In the genomic region with DNA sequence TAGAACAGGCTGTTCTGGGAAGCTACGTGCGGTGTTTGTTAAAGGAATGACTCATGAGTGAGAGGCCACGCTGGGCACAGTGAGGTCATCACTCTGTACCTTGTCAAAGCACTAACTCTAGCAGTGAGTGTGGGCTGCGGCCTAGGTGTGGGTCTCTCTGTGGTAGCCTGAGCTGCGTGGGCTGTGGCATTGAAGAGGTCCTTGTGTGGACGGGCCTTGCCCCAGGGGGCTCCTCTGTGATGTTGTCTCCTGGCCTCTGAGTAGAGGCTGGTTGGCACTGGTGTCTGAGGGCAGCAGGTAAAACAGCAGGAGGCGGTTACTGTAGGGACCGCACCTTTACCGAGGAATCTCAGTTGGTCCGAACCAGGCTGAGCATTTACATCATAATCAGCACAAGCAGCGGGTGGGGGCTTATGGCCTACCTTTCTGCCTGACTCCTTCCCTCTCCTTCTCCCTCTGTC, we compare ENCODE assay signal across 17 mouse cellular contexts. TPM values are rescaled to one million over a fixed set of nuclear protein-coding genes. Genes with fewer than 3 reads are reported as not detected.
A peak's percentile ranks its signal among the peaks of the same experiment; 100 is the strongest.
DNase-seq lines count a peak whose midpoint lies in the region; ATAC-seq and TF ChIP-seq lines count a peak whose summit lies in the region.
"Had no signal": no experiment of that assay in that cellular context is flagged by ENCODE, and none has a peak within 500 bp of the region (broad histone marks: within the 10 kb centered on the region; RNA-seq: fewer than 3 reads in every experiment).

No protein-coding gene starts in this region.

- H3K9ac ChIP-seq in ES-Bruce4 (ENCODE audit: low read depth, poor library complexity, severe bottlenecking) = no peak overlapping the region
- no peak overlapping the region for H3K9ac ChIP-seq in intestine, postnatal 0 days (ENCODE audit: low read depth, low read length)
- H3K9ac ChIP-seq: limb, embryonic 12.5 days; liver, embryonic 15.5 days; midbrain, embryonic 12.5 days had no signal

- no peaks in the 10 kb centered on the region for H3K27me3 ChIP-seq in ES-Bruce4 (ENCODE audit: control insufficient read depth, insufficient read depth, low read length, poor library complexity, severe bottlenecking)
- no peaks in the 10 kb centered on the region for H3K27me3 ChIP-seq in intestine, postnatal 0 days (replicated peaks; ENCODE audit: control insufficient read depth, insufficient read depth, low read length)
- H3K27me3 ChIP-seq: liver, embryonic 15.5 days; midbrain, embryonic 12.5 days had no signal

- H3K27ac ChIP-seq in ES-Bruce4 (ENCODE audit: insufficient read depth, low read length) = peak overlapping the region; percentile 91
- H3K27ac ChIP-seq in intestine, postnatal 0 days (ENCODE audit: low read depth, low read length) = peak overlapping the region; percentile 78
- H3K27ac ChIP-seq: hindbrain, postnatal 0 days; layer of hippocampus, adult 2 months; left cerebral cortex, adult 2 months; limb, embryonic 12.5 days; liver, embryonic 15.5 days; macrophage; midbrain, embryonic 12.5 days had no signal

- TF ChIP-seq CTCF in ES-Bruce4 (IDR thresholded peaks at IDR 0.05; ENCODE audit: low read depth, low read length) = no peak
- no peak for TF ChIP-seq CTCF in intestine, postnatal 0 days (IDR thresholded peaks at IDR 0.05; ENCODE audit: low read depth)

- H3K4me1 ChIP-seq in ES-Bruce4 (ENCODE audit: control insufficient read depth, insufficient read depth, low read length) = peaks cover 2% of the 10 kb centered on the region
- 0 out of 2 replicates have a peak, but pooled peaks cover 10% of the 10 kb centered on the region for H3K4me1 ChIP-seq in intestine, postnatal 0 days (replicated peaks; ENCODE audit: control insufficient read depth, insufficient read depth, low read length)
- H3K4me1 ChIP-seq: midbrain, embryonic 12.5 days had no signal

- TF ChIP-seq EP300 in ES-Bruce4 (IDR thresholded peaks at IDR 0.05; ENCODE audit: insufficient read depth, low read depth, low read length) = peak; percentile 97

- peak; percentile 78; the same call in 1 of the 2 replicates for ATAC-seq in cerebellum, adult (ENCODE audit: insufficient number of reproducible peaks, low FRiP score, low TSS enrichment)
- ATAC-seq in intestine, postnatal 0 days = peak; percentile 89
- ATAC-seq: forebrain, embryonic 14.5 days; hindbrain, postnatal 0 days had no signal

- no peaks in the 10 kb centered on the region for H3K36me3 ChIP-seq in ES-Bruce4 (ENCODE audit: control insufficient read depth, insufficient read depth, low read length, poor library complexity, severe bottlenecking)
- no peaks in the 10 kb centered on the region for H3K36me3 ChIP-seq in intestine, postnatal 0 days (ENCODE audit: control insufficient read depth, insufficient read depth)
- H3K36me3 ChIP-seq: limb, embryonic 12.5 days; liver, embryonic 15.5 days; midbrain, embryonic 12.5 days had no signal

- H3K4me2 ChIP-seq in intestine, postnatal 0 days (replicated peaks; ENCODE audit: low read depth) = no peak overlapping the region
- H3K4me2 ChIP-seq: limb, embryonic 12.5 days; liver, embryonic 15.5 days; midbrain, embryonic 12.5 days had no signal

- H3K9me3 ChIP-seq in ES-Bruce4 (replicated peaks; ENCODE audit: control insufficient read depth, insufficient read depth, low read length, poor library complexity, severe bottlenecking) = no peaks in the 10 kb centered on the region
- H3K9me3 ChIP-seq in intestine, postnatal 0 days (ENCODE audit: control insufficient read depth) = no peaks in the 10 kb centered on the region
- H3K9me3 ChIP-seq: limb, embryonic 12.5 days; liver, embryonic 15.5 days; midbrain, embryonic 12.5 days had no signal

- TF ChIP-seq POLR2A in ES-Bruce4 (IDR thresholded peaks at IDR 0.05; ENCODE audit: insufficient read depth, low read length) = no peak

- DNase-seq in cerebellum, postnatal 4 days (ENCODE audit: low spot score in 2 of 2) = no peak
- DNase-seq in cerebellum, adult 8-10 months = peak; percentile 66
- DNase-seq in layer of hippocampus, adult 9-10 months (ENCODE audit: low spot score) = no peak
- DNase-seq in left cerebral cortex, adult 9 months (ENCODE audit: low spot score in 2 of 2) = no peak
- DNase-seq in adrenal gland, postnatal 4 days (ENCODE audit: low spot score in 2 of 2) = no peak
- DNase-seq: heart, postnatal 14 days had no signal

- 50% methylated on average over 11 of the region's 11 CpGs for WGBS in intestine, postnatal 0 days

- H3K4me3 ChIP-seq in ES-Bruce4 (ENCODE audit: low read depth, low read length) = no peak overlapping the region
- H3K4me3 ChIP-seq in intestine, postnatal 0 days (ENCODE audit: low read depth, low read length) = no peak overlapping the region
- H3K4me3 ChIP-seq: layer of hippocampus, adult 2 months; left cerebral cortex, adult 2 months; limb, embryonic 12.5 days; liver, embryonic 15.5 days; midbrain, embryonic 12.5 days had no signal

RNA-seq across cellular contexts. Expression of a gene that starts 9.9 kb away (rescaled TPM):
- polyA plus RNA-seq in ES-Bruce4 (2011; ENCODE audit: insufficient read depth, insufficient read length, low read depth, missing spikeins) = 73.2 and 86.4 TPM in 2 replicates
- 86.2 and 88.8 TPM in 2 replicates for polyA plus RNA-seq in intestine, postnatal 0 days (2015; fragmentation: Nextera tagmentation; extraction: Ambion mirVana)
- 10 to 100 TPM; 29.5 to 31.0 TPM for total RNA-seq in adrenal gland, postnatal 4 days (2021)
